Mouse (Mus musculus): Measurements from ENCODE around the gene Trpm2.

DNA sequence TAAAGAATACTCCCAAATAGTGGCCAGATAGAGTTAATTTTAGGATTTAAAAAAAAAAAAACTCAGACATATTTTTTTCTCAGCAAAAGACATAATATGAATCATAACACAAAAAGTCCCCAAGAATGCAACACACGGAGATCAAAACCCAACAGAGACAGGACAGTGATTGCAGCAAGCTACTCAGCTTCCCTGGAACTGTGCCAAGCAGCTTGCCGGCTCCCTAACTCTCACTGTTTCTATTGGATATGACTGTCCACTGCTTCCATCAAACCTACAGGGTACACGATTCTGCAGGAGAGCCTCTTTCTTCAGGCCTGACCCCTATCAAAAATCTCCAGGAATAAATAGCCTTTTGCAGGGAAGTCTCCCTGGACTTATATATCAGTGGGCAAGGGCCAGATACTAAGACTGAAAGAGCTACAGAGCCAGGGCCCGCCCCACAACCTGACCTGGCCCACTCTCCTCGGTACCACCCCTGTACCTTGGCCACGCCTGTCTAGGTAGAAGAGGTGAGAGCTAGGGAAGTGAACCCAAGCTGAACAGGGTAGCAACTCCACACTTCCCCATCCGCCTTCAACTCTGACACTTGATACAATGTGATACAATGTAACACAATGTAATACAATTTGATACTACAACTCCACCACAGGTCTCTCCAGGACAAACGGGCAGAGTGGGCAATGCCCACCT lies 6.2 kb upstream of the Trpm2 start:
- TF ChIP-seq CTCF (IDR thresholded peaks at IDR 0.05; ENCODE audit: low read depth) (no peak), EP300 (optimal IDR thresholded peaks at IDR 0.05) (no peak)

All from stomach, postnatal 0 days (tissue).